Mouse (Mus musculus): ENCODE measurements at regions not wholly inside any gene's neighbourhood (a gene's known extent, or its start where the extent isn't known, plus 50 kb on each side); places are given as distances from the start of the nearest gene placed in this dataset.

GRCm38 (mm10) chr11:111774108-111774679 is 708.2 kb downstream of the Kcnj2 start:
- no peak for TF ChIP-seq CTCF (IDR thresholded peaks at IDR 0.05; ENCODE audit: low read depth)
- peak; percentile 84 for TF ChIP-seq EP300 (IDR thresholded peaks at IDR 0.05; ENCODE audit: low read depth)

Data from liver, embryonic 14.5 days (tissue).